Mouse (Mus musculus): Measurements from ENCODE around the gene Kcnj4. TPM values are rescaled to one million over a fixed set of nuclear protein-coding genes. Genes with fewer than 3 reads are reported as not detected.
"Not testable (repeated sequence)": the region's sequence is repeated elsewhere in the genome, so short reads cannot be mapped to it uniquely, and the experiment has no call there.

The Kcnj4 gene
- polyA plus RNA-seq, 1 experiment from 2014 or later = not detected

DNA sequence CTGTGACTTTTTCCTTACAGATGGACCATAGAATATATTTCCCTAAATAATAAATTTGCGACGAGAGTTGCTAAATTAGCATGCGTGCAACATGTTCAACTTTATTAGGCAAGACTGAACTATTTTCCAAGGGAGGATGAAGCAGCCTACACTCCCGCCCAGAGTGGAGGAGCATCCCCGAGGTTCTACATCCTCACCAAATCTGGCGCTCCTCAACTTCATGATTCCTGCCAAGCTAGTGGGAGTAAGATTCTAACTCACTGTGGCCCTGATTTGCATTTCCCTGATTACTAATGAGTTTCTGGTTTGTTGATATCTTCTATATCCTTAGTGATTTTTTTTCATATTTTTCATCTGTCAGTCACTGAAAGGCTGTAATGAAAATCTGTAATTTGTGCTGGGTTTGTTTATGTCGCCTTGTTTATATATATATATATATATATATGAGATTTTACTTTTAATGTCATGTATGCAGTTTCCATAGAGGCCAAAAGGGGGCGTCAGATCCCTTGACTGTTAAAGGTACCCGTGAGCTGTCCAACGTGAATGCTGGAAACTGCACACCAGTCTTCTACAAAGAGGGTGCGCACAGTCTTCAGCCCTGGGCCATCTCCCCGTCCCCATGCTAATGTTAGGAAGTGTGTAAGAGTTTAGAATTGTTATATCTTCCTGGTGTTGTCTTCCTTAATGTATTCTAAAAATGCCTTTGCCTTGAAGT, 31.2 kb downstream of the Kcnj4 start:
- no peaks in the 10 kb centered on the region for H3K27me3 ChIP-seq (ENCODE audit: control insufficient read depth, insufficient read depth, low read length)
- 58% methylated on average over 12 of the region's 12 CpGs for WGBS
- H3K4me1 ChIP-seq (ENCODE audit: control insufficient read depth, insufficient read depth, low read length) = 0 out of 2 replicates have a peak, but pooled peaks cover 8% of the 10 kb centered on the region
- no peaks in the 10 kb centered on the region for H3K9me3 ChIP-seq (ENCODE audit: control insufficient read depth, low read length)
- ATAC-seq (ENCODE audit: low FRiP score, low TSS enrichment) (no peak), DNase-seq (no peak)
- H3K27ac ChIP-seq (replicated peaks; ENCODE audit: low read depth, low read length) = no peak overlapping the region
- H3K4me3 ChIP-seq (replicated peaks; ENCODE audit: low read depth, low read length) = no peak overlapping the region
- H3K9ac ChIP-seq (replicated peaks; ENCODE audit: low read length) = no peak overlapping the region
- H3K36me3 ChIP-seq (ENCODE audit: control insufficient read depth, insufficient read depth, low read length) = no peaks in the 10 kb centered on the region
- no peak overlapping the region for H3K4me2 ChIP-seq (ENCODE audit: low read length)

DNA sequence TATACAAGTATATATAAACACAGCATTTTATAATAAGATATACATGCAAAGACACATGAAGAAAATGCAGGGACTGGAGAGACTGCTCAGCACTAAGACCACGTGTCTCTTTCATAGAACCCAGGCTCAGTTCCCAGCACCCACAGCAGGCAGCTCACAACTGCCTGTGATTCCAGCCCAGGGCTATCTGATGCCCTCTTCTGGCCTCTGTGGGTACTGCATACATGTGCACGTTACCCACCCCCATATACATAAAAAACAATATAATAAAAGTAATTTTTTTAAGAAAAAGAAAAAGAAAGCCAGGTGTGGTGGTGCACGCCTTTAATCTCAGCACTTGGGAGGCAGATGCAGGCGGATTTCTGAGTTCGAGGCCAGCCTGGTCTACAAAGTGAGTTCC, 32.0 kb downstream of the Kcnj4 start:
- Histone ChIP-seq H3K4me1 (ENCODE audit: control insufficient read depth, insufficient read depth, low read length) (0 out of 2 replicates have a peak, but pooled peaks cover 8% of the 10 kb centered on the region), H3K27ac (replicated peaks; ENCODE audit: low read depth, low read length) (no peak overlapping the region), H3K36me3 (ENCODE audit: control insufficient read depth, insufficient read depth, low read length) (no peaks in the 10 kb centered on the region), H3K9me3 (ENCODE audit: control insufficient read depth, low read length) (no peaks in the 10 kb centered on the region), H3K4me3 (replicated peaks; ENCODE audit: low read depth, low read length) (no peak overlapping the region), H3K4me2 (ENCODE audit: low read length) (no peak overlapping the region), H3K27me3 (ENCODE audit: control insufficient read depth, insufficient read depth, low read length) (no peaks in the 10 kb centered on the region), H3K9ac (replicated peaks; ENCODE audit: low read length) (no peak overlapping the region)
- ATAC-seq (ENCODE audit: low FRiP score, low TSS enrichment) (no peak), DNase-seq (no peak)
- 89% methylated on average over 5 of the region's 5 CpGs for WGBS

DNA sequence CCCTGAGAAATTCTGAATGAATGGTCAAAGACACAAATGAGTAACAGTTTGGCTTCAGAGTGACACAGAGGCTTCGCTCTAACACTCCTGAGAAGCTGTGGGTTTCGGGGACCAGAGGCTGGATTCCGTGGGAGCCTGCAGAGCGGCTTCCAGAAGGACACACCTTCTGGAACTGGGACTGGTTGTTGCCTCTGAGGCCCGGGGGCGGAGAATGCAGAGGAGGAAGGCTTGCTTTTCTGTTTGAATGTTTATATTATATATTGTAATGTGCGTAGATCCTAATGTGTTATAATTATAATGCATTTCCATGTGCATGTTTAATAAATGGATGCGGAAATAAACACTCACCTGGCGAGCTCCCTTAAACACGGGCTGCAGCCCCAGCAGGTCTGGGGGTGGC, 33.9 kb downstream of the Kcnj4 start:
- peak overlapping the region; percentile 41 for H3K4me2 ChIP-seq (ENCODE audit: low read length)
- H3K27me3 ChIP-seq (ENCODE audit: control insufficient read depth, insufficient read depth, low read length) = no peaks in the 10 kb centered on the region
- H3K9ac ChIP-seq (replicated peaks; ENCODE audit: low read length) = no peak overlapping the region
- H3K9me3 ChIP-seq (ENCODE audit: control insufficient read depth, low read length) = no peaks in the 10 kb centered on the region
- WGBS = 56% methylated on average over 10 of the region's 10 CpGs
- no peak overlapping the region for H3K27ac ChIP-seq (replicated peaks; ENCODE audit: low read depth, low read length)
- ATAC-seq (ENCODE audit: low FRiP score, low TSS enrichment) (no peak), DNase-seq (no peak)
- no peak overlapping the region for H3K4me3 ChIP-seq (replicated peaks; ENCODE audit: low read depth, low read length)
- no peaks in the 10 kb centered on the region for H3K36me3 ChIP-seq (ENCODE audit: control insufficient read depth, insufficient read depth, low read length)
- 0 out of 2 replicates have a peak, but pooled peaks cover 8% of the 10 kb centered on the region for H3K4me1 ChIP-seq (ENCODE audit: control insufficient read depth, insufficient read depth, low read length)

DNA sequence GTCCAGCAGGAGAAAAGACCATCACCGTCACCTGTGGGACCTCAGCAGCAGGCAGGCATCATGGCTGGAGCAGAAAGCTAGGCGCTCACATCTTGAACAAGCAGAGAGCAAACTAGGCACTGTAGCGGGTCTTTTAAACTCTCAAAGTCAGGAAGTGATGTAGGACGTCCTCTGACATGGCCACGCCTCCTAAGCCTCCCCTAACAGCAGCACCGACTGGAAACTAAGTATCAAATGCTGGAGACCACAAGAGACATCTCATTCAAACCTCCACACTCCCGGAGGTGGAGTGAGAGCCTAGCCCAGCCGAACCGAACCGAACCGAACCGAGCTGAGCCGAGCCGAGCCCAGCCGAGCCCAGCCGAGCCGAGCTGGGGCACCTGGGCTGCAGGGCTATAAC, 34.5 kb downstream of the Kcnj4 start:
- Histone ChIP-seq H3K27me3 (ENCODE audit: control insufficient read depth, insufficient read depth, low read length) (no peaks in the 10 kb centered on the region), H3K36me3 (ENCODE audit: control insufficient read depth, insufficient read depth, low read length) (no peaks in the 10 kb centered on the region), H3K4me3 (replicated peaks; ENCODE audit: low read depth, low read length) (peak overlapping the region; percentile 13; the same call in 1 of the 2 replicates), H3K27ac (replicated peaks; ENCODE audit: low read depth, low read length) (no peak overlapping the region), H3K4me2 (ENCODE audit: low read length) (peak overlapping the region; percentile 41), H3K9me3 (ENCODE audit: control insufficient read depth, low read length) (no peaks in the 10 kb centered on the region), H3K4me1 (ENCODE audit: control insufficient read depth, insufficient read depth, low read length) (0 out of 2 replicates have a peak, but pooled peaks cover 8% of the 10 kb centered on the region), H3K9ac (replicated peaks; ENCODE audit: low read length) (no peak overlapping the region)
- DNase-seq (peak; percentile 29), ATAC-seq (ENCODE audit: low FRiP score, low TSS enrichment) (no peak)
- 30% methylated on average over 17 of the region's 17 CpGs for WGBS

DNA sequence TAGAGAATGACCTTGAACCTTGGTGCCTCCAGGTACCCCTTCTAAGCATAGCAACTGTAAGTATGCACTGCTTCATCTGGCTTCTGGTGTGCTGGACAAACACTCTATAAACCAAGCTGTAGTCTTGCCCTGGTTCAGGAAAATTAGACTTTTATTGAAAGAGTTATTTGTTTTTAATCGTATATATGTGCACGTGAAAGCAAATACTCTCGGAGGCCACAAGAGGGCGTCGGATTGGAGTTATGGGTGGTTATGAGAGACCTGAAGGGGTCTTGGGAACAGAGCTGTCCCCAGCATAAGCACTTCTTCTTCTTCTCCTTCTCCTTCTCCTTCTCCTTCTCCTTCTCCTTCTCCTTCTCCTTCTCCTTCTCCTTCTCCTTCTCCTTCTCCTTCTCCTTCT, 35.5 kb downstream of the Kcnj4 start:
- H3K9me3 ChIP-seq (ENCODE audit: control insufficient read depth, low read length) = no peaks in the 10 kb centered on the region
- ATAC-seq (ENCODE audit: low FRiP score, low TSS enrichment) (no peak), DNase-seq (no peak)
- WGBS = 70% methylated on average over 5 of the region's 5 CpGs
- H3K4me1 ChIP-seq (ENCODE audit: control insufficient read depth, insufficient read depth, low read length) = 0 out of 2 replicates have a peak, but pooled peaks cover 8% of the 10 kb centered on the region
- H3K27ac ChIP-seq (replicated peaks; ENCODE audit: low read depth, low read length) = no peak overlapping the region
- no peak overlapping the region for H3K4me2 ChIP-seq (ENCODE audit: low read length)
- H3K4me3 ChIP-seq (replicated peaks; ENCODE audit: low read depth, low read length) = no peak overlapping the region
- no peaks in the 10 kb centered on the region for H3K27me3 ChIP-seq (ENCODE audit: control insufficient read depth, insufficient read depth, low read length)
- no peaks in the 10 kb centered on the region for H3K36me3 ChIP-seq (ENCODE audit: control insufficient read depth, insufficient read depth, low read length)
- no peak overlapping the region for H3K9ac ChIP-seq (replicated peaks; ENCODE audit: low read length)

DNA sequence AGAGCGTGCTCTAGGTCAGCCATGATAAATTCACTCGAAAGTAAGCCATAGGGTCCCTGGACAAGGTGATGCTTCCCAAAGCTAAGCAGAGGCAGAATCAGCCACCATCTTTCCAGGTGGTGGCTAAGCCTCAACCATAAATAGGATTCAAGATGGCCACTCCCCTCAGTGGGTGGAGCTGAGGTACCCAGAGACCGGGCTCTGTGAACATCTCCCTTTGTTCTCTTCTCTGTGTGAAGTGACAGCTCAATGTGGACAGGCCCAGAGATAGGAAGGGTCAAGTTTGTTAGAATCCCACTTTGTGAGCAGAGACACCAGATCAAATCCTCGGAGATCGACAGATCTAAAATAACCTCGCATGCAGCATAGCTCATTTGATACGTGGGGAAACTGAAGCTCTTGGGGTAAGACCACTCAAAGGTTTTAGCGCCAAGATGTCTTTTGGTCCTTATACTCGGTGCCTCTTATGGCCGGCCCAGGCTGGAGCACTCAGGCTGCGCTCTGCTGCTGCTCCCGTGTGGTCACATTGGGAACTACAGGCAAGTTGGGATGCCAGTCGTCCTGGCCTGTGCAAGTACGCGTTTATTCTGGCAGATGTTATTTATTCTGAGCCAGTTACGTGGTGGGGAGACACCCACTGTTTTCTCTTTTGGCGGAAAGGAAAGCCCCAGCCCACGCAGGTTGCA, 38.3 kb downstream of the Kcnj4 start:
- peak overlapping the region; percentile 17; the same call in 1 of the 2 replicates for H3K4me2 ChIP-seq (ENCODE audit: low read length)
- DNase-seq (peak; percentile 94), ATAC-seq (ENCODE audit: low FRiP score, low TSS enrichment) (peak; percentile 78; the same call in 1 of the 2 replicates)
- H3K9ac ChIP-seq (replicated peaks; ENCODE audit: low read length) = no peak overlapping the region
- 0 out of 2 replicates have a peak, but pooled peaks cover 8% of the 10 kb centered on the region for H3K4me1 ChIP-seq (ENCODE audit: control insufficient read depth, insufficient read depth, low read length)
- 6% methylated on average over 18 of the region's 18 CpGs for WGBS
- H3K27ac ChIP-seq (replicated peaks; ENCODE audit: low read depth, low read length) = no peak overlapping the region
- no peaks in the 10 kb centered on the region for H3K9me3 ChIP-seq (ENCODE audit: control insufficient read depth, low read length)
- H3K4me3 ChIP-seq (replicated peaks; ENCODE audit: low read depth, low read length) = no peak overlapping the region
- no peaks in the 10 kb centered on the region for H3K27me3 ChIP-seq (ENCODE audit: control insufficient read depth, insufficient read depth, low read length)
- no peaks in the 10 kb centered on the region for H3K36me3 ChIP-seq (ENCODE audit: control insufficient read depth, insufficient read depth, low read length)

DNA sequence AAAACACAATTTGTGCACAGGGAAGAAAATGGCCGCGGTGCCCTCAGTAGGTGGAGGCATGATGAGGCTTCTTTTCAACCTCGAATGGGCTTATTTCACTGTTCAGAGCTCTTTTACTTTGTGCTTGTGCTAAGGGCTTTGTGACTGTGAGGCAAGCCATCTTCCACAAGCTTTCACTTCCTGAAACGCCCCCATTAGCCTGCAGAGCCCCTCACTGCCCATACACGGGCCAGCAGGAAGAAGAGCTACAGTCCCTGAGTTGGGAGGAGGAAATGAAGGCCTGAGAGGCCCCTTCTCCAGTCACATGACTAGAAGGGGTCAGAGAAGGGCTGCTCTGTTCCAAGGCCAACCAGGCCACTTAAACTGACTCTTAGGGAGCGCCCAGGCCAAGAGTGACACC, 48.5 kb downstream of the Kcnj4 start:
- WGBS = 83% methylated on average over 6 of the region's 6 CpGs
- DNase-seq (no peak), ATAC-seq (ENCODE audit: low FRiP score, low TSS enrichment) (no peak)
- Histone ChIP-seq H3K4me1 (ENCODE audit: control insufficient read depth, insufficient read depth, low read length) (peaks cover 5% of the 10 kb centered on the region), H3K27ac (replicated peaks; ENCODE audit: low read depth, low read length) (no peak overlapping the region), H3K36me3 (ENCODE audit: control insufficient read depth, insufficient read depth, low read length) (no peaks in the 10 kb centered on the region), H3K4me2 (ENCODE audit: low read length) (no peak overlapping the region), H3K9ac (replicated peaks; ENCODE audit: low read length) (no peak overlapping the region), H3K9me3 (ENCODE audit: control insufficient read depth, low read length) (no peaks in the 10 kb centered on the region), H3K27me3 (ENCODE audit: control insufficient read depth, insufficient read depth, low read length) (no peaks in the 10 kb centered on the region), H3K4me3 (replicated peaks; ENCODE audit: low read depth, low read length) (no peak overlapping the region)

DNA sequence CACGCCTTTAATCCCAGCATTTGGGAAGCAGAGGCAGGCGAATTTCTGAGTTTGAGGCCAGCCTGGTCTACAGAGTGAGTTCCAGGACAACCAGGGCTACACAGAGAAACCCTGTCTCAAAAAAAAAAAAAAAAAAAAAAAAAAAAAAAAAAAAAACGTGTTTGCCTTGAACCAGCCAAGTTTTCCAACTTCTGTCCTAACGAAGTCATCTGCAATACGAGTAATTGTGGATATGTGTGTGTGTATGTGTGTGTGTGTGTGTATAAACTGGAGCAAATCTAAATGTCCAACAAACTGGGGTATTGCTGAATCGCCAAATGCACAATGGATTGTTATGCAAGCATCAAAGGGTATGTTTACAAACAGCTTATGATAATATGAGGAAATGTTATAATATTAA, 48.9 kb downstream of the Kcnj4 start:
- not testable (repeated sequence) for H3K4me2 ChIP-seq (ENCODE audit: low read length); H3K36me3 ChIP-seq (ENCODE audit: control insufficient read depth, insufficient read depth, low read length); H3K9ac ChIP-seq (replicated peaks; ENCODE audit: low read length); DNase-seq; H3K27ac ChIP-seq (replicated peaks; ENCODE audit: low read depth, low read length); H3K4me1 ChIP-seq (ENCODE audit: control insufficient read depth, insufficient read depth, low read length); H3K9me3 ChIP-seq (ENCODE audit: control insufficient read depth, low read length); H3K4me3 ChIP-seq (replicated peaks; ENCODE audit: low read depth, low read length); ATAC-seq (ENCODE audit: low FRiP score, low TSS enrichment); H3K27me3 ChIP-seq (ENCODE audit: control insufficient read depth, insufficient read depth, low read length)
- 54% methylated on average over 6 of the region's 6 CpGs for WGBS
